Mouse (Mus musculus) naive thymus-derived CD4-positive, alpha-beta T cell, adult 5 months (primary cell): Measurements from ENCODE around the gene Agpat1. TPM values are rescaled to one million over a fixed set of nuclear protein-coding genes. Genes with fewer than 3 reads are reported as not detected.

Experiments used
- polyA plus RNA-seq: library from polyadenylated mRNA; unstranded; fragments of 100-300 nt; shearing (Covaris generic); gene quantifications from one replicate; pipeline ENCODE4 v1.2.1, GENCODE M21; 2017

Gene Agpat1
- polyA plus RNA-seq = 16.8 TPM

GRCm38 (mm10) chr17:34604061-34604508 lies at the start of gene Agpat1:
Gene Agpat1, plus strand, starts transcription at chr17:34604262.

DNA sequence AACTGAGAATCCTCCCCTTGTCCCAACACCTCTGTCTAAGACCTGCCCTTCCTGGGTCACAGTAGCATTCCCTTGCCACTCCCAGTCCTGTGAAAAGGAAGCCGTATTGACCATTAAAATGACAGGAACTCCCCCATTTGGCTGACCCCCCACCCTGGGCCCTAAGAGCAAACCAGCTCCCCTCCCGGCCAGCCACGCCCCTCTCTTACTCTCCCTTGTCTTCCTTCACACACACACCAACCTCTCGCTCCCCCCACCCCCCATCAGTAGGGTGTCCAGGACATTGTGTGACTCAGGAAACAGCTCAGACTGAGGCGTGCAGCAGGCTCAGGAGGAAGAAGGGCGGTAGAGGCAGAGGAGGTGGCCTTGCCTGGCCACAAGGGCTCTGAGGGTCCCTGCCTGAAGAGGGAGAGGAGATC lies 40.0 kb upstream of the Agpat1 start, which contains the start of gene Notch4:
TSS of gene Notch4 (plus strand) at position 266 of the 419 bp plus-strand sequence.

GRCm38 (mm10) chr17:34589681-34590101 lies 14.4 kb upstream of the Agpat1 start, which contains the start of gene Gpsm3:
Gene Gpsm3, plus strand, starts transcription at chr17:34589806.

GRCm38 (mm10) chr17:34591029-34591993 lies 12.8 kb upstream of the Agpat1 start, which contains the start of gene Pbx2:
Gene Pbx2, plus strand, starts transcription at chr17:34591266.

GRCm38 (mm10) chr17:34597566-34598095 lies 6.4 kb upstream of the Agpat1 start, which contains the start of gene Ager:
Gene Ager, plus strand, starts transcription at chr17:34597862.

DNA sequence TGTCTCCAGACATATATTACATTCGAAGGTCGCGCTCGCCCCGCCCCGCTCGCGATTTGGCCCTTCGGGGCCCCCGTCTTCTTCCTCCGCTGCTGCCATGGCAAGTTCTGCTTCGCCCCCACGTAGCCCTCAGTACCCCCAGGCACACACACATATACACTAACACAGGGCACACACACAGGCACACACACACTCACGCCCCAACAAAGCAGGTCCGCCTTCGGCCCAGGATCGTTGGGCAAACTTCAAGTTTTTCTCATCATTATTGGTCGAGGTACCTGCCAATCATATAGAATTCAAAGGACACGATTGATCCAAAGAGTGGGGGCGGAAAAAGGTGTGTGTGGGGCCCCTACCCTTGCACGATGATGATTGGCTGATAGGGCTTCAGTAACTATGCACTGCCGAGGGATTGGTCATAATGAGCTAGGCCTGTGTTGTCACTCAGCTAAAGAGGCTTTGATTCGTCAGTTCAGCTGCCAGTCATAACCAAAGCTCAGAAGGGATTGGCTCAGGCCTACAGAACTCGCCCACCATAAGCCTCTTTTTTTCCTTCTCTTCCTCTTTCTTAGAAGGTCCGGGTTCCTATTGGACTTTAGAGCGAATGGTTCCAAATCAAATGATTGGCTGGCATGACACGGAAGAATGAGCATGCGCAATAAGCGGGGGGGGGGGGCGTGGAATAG lies 544 bp upstream of the Agpat1 start, which contains the start of gene Rnf5:
TSS of gene Rnf5 (minus strand) at position 316 of the 686 bp plus-strand sequence.

DNA sequence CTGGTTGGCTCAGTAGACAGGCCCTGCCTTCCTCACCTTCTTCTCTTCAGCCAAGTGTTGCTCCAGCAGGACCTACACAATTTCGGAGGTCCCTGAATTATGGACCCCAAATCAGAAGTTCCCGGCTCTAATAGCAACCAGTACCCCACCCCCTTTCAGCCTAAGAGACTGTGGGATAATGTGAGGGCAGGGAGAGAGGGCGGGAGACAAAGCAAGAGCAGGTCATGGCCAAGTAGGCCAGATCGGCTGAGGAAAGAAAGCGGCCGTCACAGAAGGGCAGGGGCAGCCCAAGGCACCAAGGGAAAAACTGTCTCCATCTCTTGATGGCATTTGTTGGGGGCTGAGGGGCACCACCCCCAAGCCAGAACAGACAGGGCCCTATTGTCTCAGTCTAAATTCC lies 11.8 kb downstream of the Agpat1 start, which contains the start of gene Egfl8:
TSS of gene Egfl8 (minus strand) at position 101 of the 400 bp plus-strand sequence.

GRCm38 (mm10) chr17:34627943-34628643 lies 24.0 kb downstream of the Agpat1 start, which contains the start of gene Ppt2:
Gene Ppt2, minus strand, starts transcription at chr17:34628510.

GRCm38 (mm10) chr17:34629221-34629751 lies 25.2 kb downstream of the Agpat1 start, which contains the start of gene Prrt1:
Gene Prrt1, plus strand, starts transcription at chr17:34629533.

DNA sequence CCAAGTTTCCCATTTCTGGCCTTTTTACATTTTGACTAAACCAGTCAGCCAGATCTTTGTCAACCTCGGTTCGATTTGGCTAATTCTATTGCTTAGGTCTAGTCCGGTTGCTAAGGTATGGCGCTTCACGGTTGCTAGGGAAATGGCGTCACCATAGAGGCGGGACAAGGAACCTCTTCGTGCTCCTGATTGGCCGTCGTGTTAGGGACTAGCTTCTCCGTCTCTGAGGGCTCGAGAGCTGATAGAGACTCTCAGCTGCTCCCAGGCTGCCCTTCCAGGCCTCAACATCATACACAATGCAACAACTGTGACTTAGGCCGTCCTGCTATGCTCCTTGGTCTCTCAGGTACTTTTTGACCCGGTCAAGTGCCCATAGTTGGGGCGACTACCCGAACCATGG lies 40.5 kb downstream of the Agpat1 start, which contains the start of gene Fkbpl:
TSS of gene Fkbpl (plus strand) at position 157 of the 400 bp plus-strand sequence.

GRCm38 (mm10) chr17:34646906-34647787 lies 43.1 kb downstream of the Agpat1 start, which contains the start of gene Atf6b:
Gene Atf6b, plus strand, starts transcription at chr17:34647146.

Other genes starting within 250 kb of the Agpat1 start
- gene Btnl2, start 249.4 kb upstream of the Agpat1 start, polyA plus RNA-seq = 0.85 TPM
- not detected for gene Btnl1, start 227.1 kb upstream of the Agpat1 start, polyA plus RNA-seq
- not detected for gene BC051142, start 205.4 kb upstream of the Agpat1 start, polyA plus RNA-seq
- gene Btnl4, start 126.9 kb upstream of the Agpat1 start, polyA plus RNA-seq = not detected
- not detected for gene Btnl6, start 86.9 kb upstream of the Agpat1 start, polyA plus RNA-seq
- 0.12 TPM for gene Notch4, start 40.0 kb upstream of the Agpat1 start, polyA plus RNA-seq
- 267 TPM for gene Gpsm3, start 14.5 kb upstream of the Agpat1 start, polyA plus RNA-seq
- gene Pbx2, start 13.0 kb upstream of the Agpat1 start, polyA plus RNA-seq = 12.2 TPM
- gene Ager, start 6.4 kb upstream of the Agpat1 start, polyA plus RNA-seq = 1.7 TPM
- gene Rnf5, start 572 bp upstream of the Agpat1 start, polyA plus RNA-seq = 56.4 TPM
- 3.1 TPM for gene Egfl8, start 11.7 kb downstream of the Agpat1 start, polyA plus RNA-seq
- gene Ppt2, start 24.2 kb downstream of the Agpat1 start, polyA plus RNA-seq = 17.4 TPM
- 9.7 TPM for gene Prrt1, start 25.3 kb downstream of the Agpat1 start, polyA plus RNA-seq
- 2.8 TPM for gene Fkbpl, start 40.5 kb downstream of the Agpat1 start, polyA plus RNA-seq
- gene Atf6b, start 42.9 kb downstream of the Agpat1 start, polyA plus RNA-seq = 47.3 TPM
- gene Tnxb, start 66.3 kb downstream of the Agpat1 start, polyA plus RNA-seq = not detected
- gene C4b, start 139.6 kb downstream of the Agpat1 start, polyA plus RNA-seq = not detected
- not detected for gene Cyp21a1, start 200.3 kb downstream of the Agpat1 start, polyA plus RNA-seq
- gene Stk19, start 232.7 kb downstream of the Agpat1 start, polyA plus RNA-seq = 18.7 TPM
- gene Dxo, start 232.8 kb downstream of the Agpat1 start, polyA plus RNA-seq = 89.1 TPM
- gene Skiv2l, start 245.9 kb downstream of the Agpat1 start, polyA plus RNA-seq = 137 TPM
- 27.2 TPM for gene Nelfe, start 246.1 kb downstream of the Agpat1 start, polyA plus RNA-seq